Mouse (Mus musculus) B cell, adult (primary cell): ENCODE data around the gene Fkbp2. TPM values are rescaled to one million over a fixed set of nuclear protein-coding genes. Genes with fewer than 3 reads are reported as not detected.

ENCODE experiments used
- total RNA-seq: library from RNA; stranded (reverse); gene quantifications from 4 replicates; pipeline ENCODE4 v1.2.4, GENCODE M21; 2023; ENCODE audit not compliant: inconsistent age

Fkbp2 gene
- total RNA-seq: 27.8 to 34.0 TPM (median 30.5 TPM) in 4 replicates

GRCm38 (mm10) chr19:6980381-6981093, at the start of gene Fkbp2:
TSS of gene Fkbp2 (minus strand) at chr19:6980501.

DNA sequence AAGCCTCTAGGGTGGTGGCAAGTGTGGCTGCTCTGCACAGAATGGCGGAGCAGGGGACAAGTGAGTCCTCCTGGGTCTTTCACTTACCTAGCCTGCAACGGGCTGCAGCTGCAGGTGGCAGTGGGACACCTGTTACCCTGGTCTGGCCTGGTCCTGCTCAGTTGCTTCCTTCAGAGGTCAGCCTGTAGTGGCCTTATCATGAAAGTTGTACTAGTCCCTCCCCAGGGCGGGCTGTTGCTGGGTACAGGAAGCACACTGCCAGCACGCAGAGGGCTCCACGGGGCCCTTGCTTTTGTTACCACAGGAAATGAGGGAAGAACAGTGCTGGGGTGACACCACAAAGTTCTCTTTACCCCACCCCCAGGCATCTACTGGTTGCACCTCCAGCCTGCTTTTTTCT, 38.9 kb upstream of the Fkbp2 start, which contains the start of gene Fermt3:
Gene Fermt3, minus strand, starts transcription at position 279 of the 400 bp plus-strand sequence.

DNA sequence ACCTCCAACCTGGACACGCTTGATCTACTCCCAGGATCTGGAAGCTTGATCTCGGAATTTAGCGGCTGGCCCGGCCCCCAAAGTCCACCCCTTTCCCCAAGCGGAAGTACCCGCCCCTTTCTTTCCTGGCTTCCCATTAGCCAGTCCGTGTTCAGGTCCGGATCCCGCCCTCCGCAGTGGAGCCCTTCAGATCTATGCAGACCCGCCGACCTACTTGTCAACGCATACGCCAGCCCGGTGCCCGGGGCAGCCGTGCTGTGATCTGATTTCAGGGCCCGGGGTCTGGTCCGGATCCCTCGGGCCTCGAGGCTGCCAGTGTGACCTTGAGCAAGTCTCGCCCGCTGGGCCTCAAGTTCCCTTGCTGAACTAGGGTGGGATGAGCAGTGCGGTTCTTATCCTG, 15.7 kb upstream of the Fkbp2 start, which contains the start of the genes Nudt22 and Trpt1:
Gene Nudt22, minus strand, starts transcription at position 112 of the 400 bp plus-strand sequence.
Gene Trpt1, plus strand, starts transcription at position 126 of the 400 bp plus-strand sequence.

DNA sequence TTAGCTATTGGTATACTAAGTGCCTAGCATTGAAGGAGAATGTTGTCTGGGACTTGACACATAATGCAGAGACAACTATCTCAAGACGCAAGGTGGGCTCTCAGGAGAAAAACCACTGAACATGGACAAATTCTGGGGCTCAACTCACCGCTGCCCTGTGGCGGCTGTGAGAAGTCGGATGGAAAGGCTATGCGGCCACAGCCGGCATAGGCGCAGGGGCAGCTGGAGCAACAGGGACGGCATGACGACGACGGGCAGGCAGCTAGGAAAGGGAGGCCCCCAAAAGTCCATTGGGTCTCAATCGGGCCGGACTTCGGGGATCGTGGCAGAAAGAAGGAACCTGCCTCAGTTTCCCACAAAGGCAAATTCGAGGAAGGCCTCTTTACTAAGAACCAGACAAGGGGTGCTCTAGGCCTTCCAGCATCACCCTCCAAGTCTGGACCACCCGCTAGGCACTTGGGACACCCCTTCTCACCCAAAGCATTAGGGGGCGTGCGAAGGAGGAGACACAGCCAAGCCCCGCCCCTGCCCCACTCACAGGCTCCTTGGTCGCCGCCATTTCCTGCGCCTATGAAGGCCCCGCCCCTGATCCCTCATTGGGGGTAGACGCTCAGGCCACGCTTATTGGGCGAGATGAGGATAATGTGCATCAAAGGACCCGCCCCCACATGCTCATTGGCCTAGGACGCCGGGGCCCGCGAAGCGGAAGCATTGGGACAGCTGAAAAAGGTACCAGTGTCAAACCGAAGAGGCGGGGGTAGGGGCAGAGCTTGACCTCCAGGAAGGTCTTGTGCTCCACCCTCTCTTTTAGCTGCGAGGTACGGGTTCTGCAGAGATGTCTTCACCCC, 11.9 kb upstream of the Fkbp2 start, which contains the start of gene Dnajc4:
Gene Dnajc4, minus strand, starts transcription at position 562 of the 848 bp plus-strand sequence.

GRCm38 (mm10) chr19:6987061-6987903, 7.0 kb upstream of the Fkbp2 start, which contains the start of gene Vegfb:
TSS of gene Vegfb (minus strand) at chr19:6987651.

DNA sequence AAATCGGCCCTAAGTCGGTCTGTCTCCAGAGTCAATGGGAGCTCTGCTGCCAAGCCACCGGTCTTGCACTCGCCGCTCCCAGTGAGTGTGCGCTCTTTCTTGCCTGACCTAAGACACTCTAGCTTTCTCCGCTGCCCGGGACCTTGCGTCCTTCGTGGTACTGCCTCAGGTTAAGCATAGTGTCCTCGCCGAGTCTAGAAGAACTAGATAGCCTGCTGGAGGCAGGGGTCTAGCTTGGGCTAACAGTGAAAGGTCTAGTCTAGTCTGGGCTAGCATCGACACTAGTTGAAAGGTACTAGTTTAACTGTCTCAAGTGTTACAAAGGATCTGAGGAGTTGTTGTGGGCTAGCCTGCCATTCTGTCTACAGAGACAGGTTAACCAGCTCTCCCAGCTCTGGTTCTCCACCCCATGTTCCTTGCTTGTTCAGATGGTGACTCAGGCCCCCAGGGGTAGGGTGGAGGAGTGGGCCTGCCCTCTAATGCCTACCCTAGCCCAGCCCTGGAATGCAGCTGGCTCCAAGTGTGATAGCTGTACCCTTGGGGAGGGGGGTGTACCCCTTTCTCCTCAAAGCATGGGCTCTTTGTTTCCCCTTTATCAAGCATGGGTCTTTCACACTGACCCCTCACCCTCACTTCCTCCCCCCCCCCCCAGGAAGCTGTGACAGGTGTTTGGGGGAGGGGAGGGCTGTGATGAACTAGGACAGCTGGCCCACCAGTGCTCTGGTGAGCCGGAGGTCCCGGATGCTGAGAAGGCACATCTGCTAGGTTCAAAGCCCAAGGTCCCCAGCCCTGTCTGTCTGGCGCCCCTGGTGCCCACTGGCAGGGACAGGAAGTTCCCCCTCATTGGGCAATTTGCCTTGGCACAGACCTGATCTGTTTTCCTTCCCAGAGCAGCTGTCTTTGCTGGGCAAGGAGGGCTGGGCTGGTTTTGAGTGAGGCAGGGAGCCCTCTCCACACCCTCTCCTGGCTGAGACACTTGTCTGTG, 4.5 kb downstream of the Fkbp2 start, which contains the start of gene Plcb3:
Gene Plcb3, minus strand, starts transcription at position 934 of the 985 bp plus-strand sequence.

GRCm38 (mm10) chr19:6974211-6975205, 5.8 kb downstream of the Fkbp2 start, which contains the start of gene Ppp1r14b:
TSS of gene Ppp1r14b (plus strand) at chr19:6974968.

GRCm38 (mm10) chr19:6942249-6942691, 38.0 kb downstream of the Fkbp2 start, which contains the start of gene Gpr137:
TSS of gene Gpr137 (minus strand) at chr19:6942480.

DNA sequence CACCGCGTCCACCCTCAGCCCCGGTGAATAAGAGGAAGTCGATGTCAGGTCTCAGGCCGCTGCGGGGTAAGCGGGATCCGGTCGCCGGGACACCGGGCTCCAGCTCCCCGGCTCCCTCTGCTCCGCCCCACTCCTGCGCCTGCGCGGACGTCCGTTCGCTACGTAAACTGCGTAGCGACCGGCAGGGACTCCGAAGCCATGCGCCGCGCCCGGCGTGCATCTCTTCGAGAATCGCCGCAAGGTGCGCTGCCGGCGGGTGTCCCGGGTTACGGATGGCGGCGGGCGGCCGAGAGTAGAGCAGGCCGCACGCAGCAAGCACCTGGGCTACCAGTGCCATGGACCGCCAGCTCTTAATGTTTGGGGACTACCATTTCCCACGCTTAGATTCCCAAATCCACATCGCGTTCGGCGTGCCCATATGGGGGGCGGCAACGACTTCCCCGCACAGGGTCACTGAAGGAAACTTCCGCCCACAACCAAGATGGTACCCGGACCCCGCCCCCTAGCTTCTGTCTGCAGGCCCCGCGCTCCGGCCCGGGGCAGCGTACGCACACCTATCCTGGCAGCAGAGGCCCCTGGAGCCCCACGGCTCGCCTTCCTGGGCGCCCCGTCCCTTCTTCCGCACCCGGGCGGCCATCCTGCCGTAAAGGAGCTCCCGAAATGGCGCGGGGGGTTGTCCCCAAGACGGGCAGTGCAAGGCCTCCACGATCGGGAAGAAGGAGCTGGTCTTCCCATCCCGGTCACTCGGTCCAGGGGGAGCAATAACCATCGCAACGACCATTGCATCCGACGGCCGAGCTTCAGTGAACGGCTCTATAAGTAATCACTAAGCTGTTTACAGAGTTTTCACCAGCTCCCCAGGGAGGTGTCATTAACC, 38.7 kb downstream of the Fkbp2 start, which contains the start of gene Bad:
Gene Bad, plus strand, starts transcription at position 490 of the 877 bp plus-strand sequence.

DNA sequence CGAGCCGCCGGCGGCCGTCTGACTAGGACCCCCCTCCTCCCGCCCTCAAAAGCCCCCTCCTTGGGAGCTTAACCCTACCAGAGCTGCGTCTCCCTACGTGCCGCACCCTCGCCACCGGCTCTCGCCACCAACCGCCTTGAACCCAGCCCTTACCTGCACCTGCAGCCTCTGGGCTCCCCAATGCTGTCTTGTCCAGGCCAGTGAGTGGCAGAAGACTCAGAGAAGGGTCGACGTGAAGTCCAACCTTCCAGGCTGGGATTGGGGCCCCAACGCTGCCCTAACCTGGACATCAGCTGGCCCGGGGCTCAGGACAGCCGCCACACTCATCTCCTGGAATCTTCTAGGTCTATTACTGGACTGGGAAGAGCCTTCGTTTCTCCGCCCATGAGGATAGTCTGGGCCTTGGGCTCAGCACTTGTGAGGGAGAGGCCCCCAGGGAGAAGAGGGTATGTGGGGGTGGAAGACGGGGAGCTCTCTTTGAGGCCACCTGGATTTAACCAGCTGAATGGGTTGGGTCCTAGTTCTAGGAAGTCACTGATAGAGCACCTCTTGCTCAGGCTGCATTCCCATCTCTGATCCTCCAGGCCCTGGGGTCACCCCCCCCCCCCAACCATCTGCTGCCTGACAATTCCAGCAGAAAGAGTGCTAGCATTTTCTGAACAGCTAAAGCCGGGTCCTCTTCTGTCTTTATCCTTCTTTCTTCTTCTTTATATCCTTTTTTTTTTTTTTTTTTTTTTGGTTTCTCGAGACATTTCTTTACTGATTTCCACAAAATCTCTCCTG, 45.9 kb downstream of the Fkbp2 start, which contains the start of gene Kcnk4:
Gene Kcnk4, minus strand, starts transcription at position 321 of the 783 bp plus-strand sequence.

Other genes starting within 250 kb of the Fkbp2 start
- gene Rps6ka4, start 139.9 kb downstream of the Fkbp2 start, total RNA-seq: 28.2 to 41.0 TPM (median 33.2 TPM) in 4 replicates
- gene Ccdc88b, start 122.3 kb downstream of the Fkbp2 start, total RNA-seq: 29.9 to 32.9 TPM (median 31.6 TPM) in 4 replicates
- gene Trmt112, start 70.8 kb downstream of the Fkbp2 start, total RNA-seq: 150 to 159 TPM (median 153 TPM) in 4 replicates
- 86.0 to 104 TPM (median 92.9 TPM) in 4 replicates for gene Prdx5, start 70.4 kb downstream of the Fkbp2 start, total RNA-seq
- 55.4 to 59.7 TPM (median 56.1 TPM) in 4 replicates for gene Esrra, start 58.7 kb downstream of the Fkbp2 start, total RNA-seq
- not detected in 4 replicates for gene Catsperz, start 55.1 kb downstream of the Fkbp2 start, total RNA-seq
- gene Kcnk4, start 46.0 kb downstream of the Fkbp2 start, total RNA-seq: not detected in 4 replicates
- 10.7 to 16.5 TPM (median 14.1 TPM) in 4 replicates for gene Bad, start 38.6 kb downstream of the Fkbp2 start, total RNA-seq
- gene Gpr137, start 38.0 kb downstream of the Fkbp2 start, total RNA-seq: 20.3 to 22.9 TPM (median 21.1 TPM) in 4 replicates
- gene Ppp1r14b, start 5.5 kb downstream of the Fkbp2 start, total RNA-seq: 89.5 to 93.5 TPM (median 90.6 TPM) in 4 replicates
- gene Plcb3, start 4.0 kb downstream of the Fkbp2 start, total RNA-seq: 13.5 to 15.8 TPM (median 15.0 TPM) in 4 replicates
- 15.4 to 19.4 TPM (median 17.7 TPM) in 4 replicates for gene Vegfb, start 7.2 kb upstream of the Fkbp2 start, total RNA-seq
- 23.7 to 27.8 TPM (median 26.5 TPM) in 4 replicates for gene Dnajc4, start 12.1 kb upstream of the Fkbp2 start, total RNA-seq
- 4.4 to 6.2 TPM (median 5.2 TPM) in 4 replicates for gene Nudt22, start 15.6 kb upstream of the Fkbp2 start, total RNA-seq
- gene Trpt1, start 15.6 kb upstream of the Fkbp2 start, total RNA-seq: 4.5 to 6.6 TPM (median 5.6 TPM) in 4 replicates
- 167 to 182 TPM (median 174 TPM) in 4 replicates for gene Fermt3, start 39.0 kb upstream of the Fkbp2 start, total RNA-seq
- gene Stip1, start 59.5 kb upstream of the Fkbp2 start, total RNA-seq: 98.7 to 127 TPM (median 113 TPM) in 4 replicates
- gene Macrod1, start 76.3 kb upstream of the Fkbp2 start, total RNA-seq: 6.5 to 7.3 TPM (median 7.1 TPM) in 4 replicates
- gene Flrt1, start 125.2 kb upstream of the Fkbp2 start, total RNA-seq: 0.12 to 0.16 TPM in 2 of 4 replicates, not detected in the others
- gene Otub1, start 225.8 kb upstream of the Fkbp2 start, total RNA-seq: 132 to 142 TPM (median 137 TPM) in 4 replicates
- gene Cox8a, start 237.1 kb upstream of the Fkbp2 start, total RNA-seq: 302 to 334 TPM (median 313 TPM) in 4 replicates